Mouse (Mus musculus) embryonic fibroblast, embryonic 13.5 days (primary cell): ENCODE data around the gene Tap2.
A peak's percentile ranks its signal among the peaks of the same experiment; 100 is the strongest.

ENCODE experiments used
- CTCF ChIP-seq: IDR thresholded peaks from 2 replicates; pipeline ENCODE4 v1.5.1; 2011; ENCODE audit warnings: mild to moderate bottlenecking, control low read depth, low read length, moderate library complexity, borderline replicate concordance; ENCODE audit not compliant: insufficient read depth
- POLR2A ChIP-seq: IDR thresholded peaks from 2 replicates; pipeline ENCODE4 v1.6.1; 2011; ENCODE audit warnings: low read depth, mild to moderate bottlenecking, control low read depth, low read length, moderate library complexity

GRCm38 (mm10) chr17:34251666-34252065 is 48.3 kb downstream of the Tap2 start:
- TF ChIP-seq CTCF (peak; percentile 36; the same call in 1 of the 2 replicates), POLR2A (no peak)
